Mouse (Mus musculus) stomach, postnatal 0 days (tissue): ENCODE data around the gene Nxnl1.

ENCODE experiments used
- CTCF ChIP-seq: IDR thresholded peaks from 2 replicates; pipeline ENCODE4 v1.5.1; 2016; ENCODE audit warnings: antibody characterized with exemption, low read depth, mild to moderate bottlenecking, moderate library complexity
- EP300 ChIP-seq: optimal IDR thresholded peaks from 2 replicates; pipeline ENCODE3; 2016; ENCODE audit warnings: antibody characterized with exemption

- TF ChIP-seq CTCF = no peak
- no peak for TF ChIP-seq EP300
Measured at GRCm38 (mm10) chr8:71525226-71526050, 41.0 kb downstream of the Nxnl1 start, which contains the start of gene Ccdc194.
